Mouse (Mus musculus) lung, postnatal 10 days (tissue): ENCODE results near the gene Brinp2.

ENCODE experiments used
- DNase-seq: peaks from one replicate; pipeline ENCODE4 v3.0.0; 2021

Gene Brinp2

GRCm38 (mm10) chr1:158285198-158285597 is 70.9 kb downstream of the Brinp2 start:
- no peak for DNase-seq

- peak; percentile 9 for DNase-seq
These were observed 72.3 kb downstream of the Brinp2 start for GRCm38 (mm10) chr1:158283869-158284268.

- DNase-seq: no peak
These were observed 84.1 kb downstream of the Brinp2 start for GRCm38 (mm10) chr1:158272058-158272457.

- DNase-seq: peak; percentile 57
These were observed 89.0 kb downstream of the Brinp2 start for GRCm38 (mm10) chr1:158267020-158267571.

- DNase-seq: no peak
These were observed 89.7 kb downstream of the Brinp2 start for GRCm38 (mm10) chr1:158266293-158267019.

- no peak for DNase-seq
These were observed 96.5 kb downstream of the Brinp2 start for GRCm38 (mm10) chr1:158259516-158260235.

- DNase-seq: no peak
These were observed 97.3 kb downstream of the Brinp2 start for GRCm38 (mm10) chr1:158258685-158259292.

- no peak for DNase-seq
These were observed 100.0 kb downstream of the Brinp2 start for GRCm38 (mm10) chr1:158255912-158256680.

- no peak for DNase-seq
These were observed 103.4 kb downstream of the Brinp2 start for GRCm38 (mm10) chr1:158252682-158253222.

- DNase-seq: no peak
These were observed 107.9 kb downstream of the Brinp2 start for GRCm38 (mm10) chr1:158248266-158248665.

GRCm38 (mm10) chr1:158246476-158247153 is 109.5 kb downstream of the Brinp2 start:
- no peak for DNase-seq

GRCm38 (mm10) chr1:158245486-158245885 is 110.6 kb downstream of the Brinp2 start:
- no peak for DNase-seq

- DNase-seq: no peak
These were observed 112.1 kb downstream of the Brinp2 start for GRCm38 (mm10) chr1:158244016-158244415.

- DNase-seq: no peak
These were observed 114.1 kb downstream of the Brinp2 start for GRCm38 (mm10) chr1:158241848-158242556.

GRCm38 (mm10) chr1:158239841-158240240 is 116.3 kb downstream of the Brinp2 start:
- no peak for DNase-seq

- no peak for DNase-seq
These were observed 117.4 kb downstream of the Brinp2 start for GRCm38 (mm10) chr1:158238722-158239121.

GRCm38 (mm10) chr1:158228687-158229224 is 127.4 kb downstream of the Brinp2 start:
- no peak for DNase-seq

- no peak for DNase-seq
These were observed 128.9 kb downstream of the Brinp2 start for GRCm38 (mm10) chr1:158227239-158227638.

GRCm38 (mm10) chr1:158226689-158227088 is 129.4 kb downstream of the Brinp2 start:
- no peak for DNase-seq

GRCm38 (mm10) chr1:158221048-158221447 is 135.1 kb downstream of the Brinp2 start:
- no peak for DNase-seq

- DNase-seq: no peak
These were observed 136.0 kb downstream of the Brinp2 start for GRCm38 (mm10) chr1:158220148-158220547.
